Mouse (Mus musculus) retina, postnatal 7 days (tissue): ENCODE data around the gene Selenon.
A peak's percentile ranks its signal among the peaks of the same experiment; 100 is the strongest.

Experiments used
- DNase-seq: peaks from one replicate; pipeline ENCODE4 v3.0.0-alpha.2; 2012; ENCODE audit warnings: low read depth, low spot score

Selenon gene

DNA sequence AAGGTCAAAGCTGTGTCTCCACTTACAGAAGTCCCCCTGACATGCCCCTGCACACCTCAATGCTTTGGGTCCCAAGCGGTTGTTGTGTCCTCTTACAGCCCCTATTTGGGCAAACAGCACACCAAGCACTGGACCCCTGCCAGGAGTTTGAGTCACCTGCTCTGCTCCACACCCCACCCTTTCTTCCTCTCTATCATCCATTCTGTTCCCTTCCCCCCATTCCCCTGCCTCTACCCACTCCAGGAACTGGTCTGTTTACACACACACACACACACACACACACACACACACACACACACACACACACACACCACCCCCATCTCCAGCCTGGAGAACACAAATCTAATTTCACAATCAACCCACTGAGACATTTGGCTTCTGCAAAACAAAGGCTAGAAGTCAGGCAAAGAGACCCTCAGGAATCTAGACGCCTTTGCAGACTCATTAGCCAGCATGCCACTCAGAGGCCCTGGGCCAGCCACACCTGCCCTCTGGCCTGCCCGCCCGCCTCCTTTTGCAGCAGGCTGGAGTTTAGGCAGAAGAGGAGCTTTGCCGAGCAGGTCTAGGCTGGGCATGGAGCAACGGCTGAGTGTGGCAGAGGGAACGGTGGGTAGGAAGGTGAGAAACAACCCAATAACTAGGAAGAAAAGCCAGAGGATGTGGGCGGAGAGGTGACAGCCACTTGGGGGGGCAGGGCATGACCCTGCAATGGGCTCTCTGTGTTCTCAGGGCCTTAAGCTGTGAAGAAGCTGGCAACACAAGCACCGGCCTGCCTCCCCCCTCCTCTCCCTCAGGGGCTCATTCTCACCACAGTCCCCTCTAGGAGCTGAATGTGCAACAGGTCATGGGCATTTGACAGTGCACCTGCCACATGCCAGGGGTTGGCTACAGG, 4.9 kb downstream of the Selenon start:
- no peak for DNase-seq

DNA sequence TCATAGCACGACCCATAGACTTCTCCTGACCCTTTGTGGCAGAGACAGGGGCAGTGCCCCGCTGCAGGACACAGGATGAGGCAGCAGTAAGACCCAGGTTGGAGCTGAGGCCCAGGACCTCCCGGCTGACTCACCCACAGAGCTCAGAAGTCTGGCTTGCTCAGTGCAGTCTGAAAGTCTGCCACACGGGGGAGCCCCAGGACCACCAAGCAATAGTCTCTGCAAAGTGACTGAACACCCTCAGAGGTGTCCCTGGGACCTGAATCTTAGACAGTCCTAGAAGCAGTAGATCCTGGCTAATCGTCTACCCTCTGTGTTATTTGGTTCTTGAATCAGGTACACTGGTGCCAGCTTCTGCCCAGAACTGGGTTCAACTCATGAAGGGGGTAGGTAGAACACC, 8.7 kb downstream of the Selenon start:
- DNase-seq, result peak; percentile 83

DNA sequence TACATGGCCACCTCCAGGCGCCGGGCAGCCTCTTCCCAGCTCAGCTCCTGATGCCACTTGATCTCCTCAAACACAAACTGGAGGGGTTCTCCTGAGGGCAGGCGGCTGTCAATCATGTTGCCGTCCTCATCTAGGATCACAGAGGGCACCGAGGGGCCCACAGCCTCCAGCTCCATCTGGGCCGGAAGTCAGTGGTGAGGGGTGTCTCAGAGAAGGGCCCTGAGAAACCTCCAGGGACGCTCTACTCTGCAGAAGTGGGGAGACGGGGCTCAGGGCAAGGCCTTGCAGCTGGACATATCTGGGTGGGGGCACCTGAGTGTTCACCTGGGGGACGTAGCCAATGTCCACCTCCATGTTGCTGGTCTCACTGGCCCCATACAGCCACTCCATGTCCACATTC, 9.2 kb downstream of the Selenon start:
- no peak for DNase-seq

DNA sequence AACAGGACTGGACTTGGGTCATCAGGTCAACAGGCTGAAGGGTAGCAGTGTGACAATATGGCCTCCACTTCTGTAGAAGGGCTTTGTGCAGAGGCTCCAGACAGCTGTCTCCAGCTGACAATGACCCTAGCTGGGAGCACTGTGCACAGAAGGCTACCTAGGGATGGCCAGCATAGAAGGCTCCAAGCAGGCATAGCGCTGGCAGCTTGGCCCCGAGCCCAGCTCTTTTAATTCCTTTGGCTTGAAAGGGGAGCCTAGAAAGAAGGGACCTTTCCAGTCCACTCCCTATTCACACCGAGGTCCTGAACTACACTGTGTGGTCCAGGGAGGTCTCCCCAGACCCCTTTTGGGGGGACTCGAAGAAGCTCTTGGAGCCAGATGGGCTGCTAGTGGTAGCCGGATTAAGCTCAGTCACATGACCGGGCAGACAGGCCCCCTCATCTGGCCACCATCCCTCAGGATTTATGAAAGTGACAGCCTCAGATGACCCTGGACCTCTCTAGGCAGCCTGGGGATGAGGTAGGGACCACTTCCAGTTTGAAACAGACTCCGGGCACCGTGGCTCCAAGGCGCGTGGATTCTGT, 12.9 kb downstream of the Selenon start:
- no peak for DNase-seq

DNA sequence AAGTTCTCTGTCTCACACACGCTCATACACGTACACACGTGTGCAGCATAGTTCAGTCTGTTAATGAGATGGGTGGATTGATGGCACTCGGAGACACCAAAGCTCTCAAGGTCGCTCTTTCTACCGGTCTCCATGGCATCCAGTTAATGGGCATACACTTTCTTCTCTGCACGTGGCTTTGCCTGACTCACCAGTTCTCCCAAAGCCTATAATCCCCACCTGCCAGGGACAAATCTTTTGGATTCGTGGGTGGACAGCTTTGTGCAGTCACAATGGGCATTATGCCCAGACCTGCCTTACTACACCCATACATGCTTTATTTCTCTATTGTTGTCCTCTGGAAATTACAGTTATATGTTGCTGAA, 16.2 kb downstream of the Selenon start:
- no peak for DNase-seq

DNA sequence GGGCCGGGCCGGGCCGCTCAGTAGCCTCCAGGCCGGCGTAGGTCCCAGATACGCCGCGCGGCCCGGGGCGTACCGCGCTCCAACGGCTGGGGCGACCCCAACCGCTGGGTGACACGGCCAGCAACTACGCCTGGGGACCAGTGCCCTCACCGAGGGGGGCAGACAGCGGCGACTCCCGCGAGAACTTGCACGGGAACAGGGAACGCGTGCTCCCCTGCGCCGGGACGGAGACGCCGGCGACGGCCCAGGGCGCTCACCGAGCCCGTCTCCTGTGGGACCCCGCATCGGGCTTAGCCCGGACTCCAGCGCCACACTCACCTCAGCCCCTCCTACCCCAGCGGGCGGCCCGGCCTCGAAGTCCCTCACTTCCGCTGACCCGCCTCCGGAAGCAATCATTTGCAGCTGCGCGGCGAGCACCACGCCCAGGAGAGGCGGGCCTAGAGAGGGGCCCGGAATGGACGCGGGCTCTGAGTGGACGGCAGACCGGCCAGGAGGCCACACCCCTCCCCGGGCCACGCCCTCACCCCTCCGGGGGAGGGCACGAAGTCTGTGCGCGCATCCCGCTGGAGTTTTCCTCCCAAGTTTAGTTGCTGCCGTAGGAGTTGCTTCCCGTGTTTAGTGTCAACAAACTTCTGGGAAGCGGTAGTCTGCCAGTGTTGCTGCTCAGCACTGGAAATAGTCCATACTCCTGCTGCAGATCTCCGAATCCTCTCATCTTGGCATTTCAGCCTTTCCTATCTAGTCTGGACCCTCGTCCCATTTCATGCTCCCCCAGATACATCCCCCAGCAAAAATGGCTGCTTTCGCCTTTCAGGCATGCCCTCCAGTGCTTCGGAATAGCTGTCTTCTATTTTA, 16.8 kb downstream of the Selenon start, which contains the start of gene Mtfr1l:
Gene Mtfr1l (minus strand): TSS at position 456 of the 855 bp plus-strand sequence.
- peak; percentile 91 for DNase-seq

DNA sequence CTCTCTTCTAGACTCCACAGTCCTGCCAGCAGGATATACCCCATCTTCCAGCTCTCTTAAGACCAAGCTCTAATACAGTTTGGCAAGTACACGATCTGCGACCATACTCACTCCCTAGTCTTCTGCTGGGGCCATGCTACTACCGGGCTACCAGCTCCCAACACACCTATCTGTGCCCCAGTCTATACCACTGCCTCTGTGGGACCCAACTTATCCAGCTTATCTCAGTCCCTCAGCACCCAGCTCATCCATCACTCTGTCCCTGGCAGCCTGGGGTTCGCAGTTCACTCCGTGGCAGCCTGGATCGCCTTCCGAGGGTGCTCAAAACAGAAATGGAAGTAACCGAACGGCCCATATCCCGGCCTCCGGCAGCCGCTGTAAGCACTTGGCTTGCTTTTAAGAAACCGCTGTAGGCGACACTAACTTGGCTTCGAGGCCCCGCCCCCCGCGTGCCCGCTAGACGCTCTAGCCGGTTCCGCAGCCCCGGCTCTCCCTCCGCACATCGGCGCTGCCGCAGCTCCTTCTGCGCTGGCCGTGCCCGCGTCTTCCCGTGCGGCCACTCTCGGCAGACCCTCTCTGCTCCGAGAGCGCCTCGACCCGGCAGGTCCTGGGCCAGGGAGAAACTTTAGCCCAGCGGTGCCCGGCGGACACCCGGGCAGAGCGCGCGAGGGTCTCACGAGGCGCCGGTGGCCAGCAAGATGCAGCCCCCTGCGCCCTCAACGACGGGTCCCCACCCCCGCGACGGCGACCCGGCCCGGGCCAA, 17.7 kb downstream of the Selenon start:
- no peak for DNase-seq

DNA sequence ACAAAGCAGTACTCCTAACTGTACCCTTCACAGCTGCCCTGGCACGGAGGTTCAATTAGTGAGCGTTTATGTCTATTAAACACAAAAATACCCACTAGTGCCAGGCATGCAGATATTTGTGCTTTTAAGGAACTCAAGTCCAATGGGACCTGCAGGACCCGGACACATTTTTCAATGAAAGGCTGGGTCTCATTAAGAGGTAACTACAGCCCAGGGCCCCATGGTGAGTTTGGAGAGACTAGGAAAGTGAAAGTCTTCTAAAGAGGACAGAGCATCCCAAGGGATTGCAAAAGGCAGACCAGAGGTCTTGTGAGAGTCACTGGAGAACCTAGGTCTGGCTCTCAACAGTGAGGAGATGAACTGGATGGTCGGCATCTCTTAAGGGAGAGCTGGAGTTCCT, 18.5 kb downstream of the Selenon start:
- no peak for DNase-seq

DNA sequence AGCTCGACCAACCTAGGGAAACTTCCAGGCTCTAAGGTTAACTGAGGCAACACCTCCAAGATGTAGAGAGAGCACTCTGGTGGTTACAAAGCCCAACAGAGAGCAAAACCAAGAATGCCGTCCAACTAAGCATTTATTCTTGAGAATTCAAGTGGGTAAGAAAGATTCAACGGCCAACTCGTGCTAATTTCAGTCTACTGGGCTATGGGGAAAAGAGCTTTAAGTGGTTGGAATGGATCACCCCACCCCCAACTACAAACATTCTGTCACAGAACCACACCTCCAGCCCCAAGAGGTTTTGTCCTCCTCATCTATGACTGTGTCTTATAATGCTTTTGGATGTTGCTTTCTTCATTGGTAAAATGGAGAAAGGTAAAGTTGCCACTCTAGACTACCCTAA, 19.0 kb downstream of the Selenon start:
- no peak for DNase-seq

DNA sequence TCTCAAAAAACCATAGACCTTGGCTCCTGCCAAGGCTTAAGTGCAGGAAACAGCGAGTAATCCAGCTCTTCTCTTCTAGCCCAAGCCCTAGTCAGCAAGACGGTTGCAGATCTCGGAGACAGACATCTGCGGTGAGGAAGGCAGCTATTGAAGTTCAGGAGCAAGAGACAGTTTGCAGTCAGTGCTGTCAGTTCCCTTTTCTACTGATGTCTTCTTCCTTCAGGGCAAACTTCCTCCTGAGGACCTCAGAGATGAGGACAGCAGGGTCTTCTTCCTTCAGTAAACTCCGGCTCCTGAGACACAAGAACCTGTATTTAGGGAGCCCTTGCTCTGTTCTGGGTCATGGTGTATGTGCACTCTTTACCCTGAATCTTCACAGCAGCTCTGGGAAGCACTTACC, 25.7 kb downstream of the Selenon start:
- no peak for DNase-seq

DNA sequence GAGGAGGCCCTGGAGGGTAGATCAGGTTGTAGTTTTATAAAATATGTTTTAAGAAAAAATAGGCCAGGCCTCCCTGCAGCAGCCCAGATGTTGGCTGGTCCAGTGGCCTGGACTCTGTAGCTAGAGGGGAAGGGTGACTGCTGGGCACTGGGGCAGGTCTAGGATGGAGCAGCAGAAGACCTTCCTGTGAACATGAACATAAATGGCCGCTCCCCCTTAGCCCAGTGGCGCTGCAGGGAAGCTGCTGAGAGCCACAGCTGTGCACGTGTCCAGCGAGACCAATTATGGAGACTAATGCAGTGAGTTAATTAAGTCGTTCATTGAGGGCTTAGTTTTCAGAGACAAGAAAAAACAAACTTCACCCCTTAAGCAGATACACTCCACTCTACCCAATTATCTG, 26.2 kb downstream of the Selenon start:
- no peak for DNase-seq

DNA sequence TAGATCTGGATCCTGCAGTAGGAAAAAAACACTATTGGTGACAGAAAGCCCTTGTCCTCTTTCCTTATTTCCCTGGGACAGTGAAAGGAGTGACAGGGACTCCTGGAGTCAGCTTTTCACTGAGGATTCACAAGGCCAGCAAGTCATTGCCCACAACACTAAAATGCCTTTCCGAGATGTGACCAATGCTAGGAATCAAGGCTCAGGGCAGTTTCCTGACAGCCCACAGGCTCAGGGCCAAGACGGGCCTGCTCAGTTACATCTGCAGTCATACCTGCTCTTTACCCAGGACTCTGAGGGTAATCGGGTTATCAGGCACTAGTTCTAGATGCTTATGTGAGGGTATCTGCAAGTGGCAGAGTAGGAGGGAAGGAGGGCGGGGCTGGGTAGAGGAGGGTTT, 28.5 kb downstream of the Selenon start:
- DNase-seq, result no peak

DNA sequence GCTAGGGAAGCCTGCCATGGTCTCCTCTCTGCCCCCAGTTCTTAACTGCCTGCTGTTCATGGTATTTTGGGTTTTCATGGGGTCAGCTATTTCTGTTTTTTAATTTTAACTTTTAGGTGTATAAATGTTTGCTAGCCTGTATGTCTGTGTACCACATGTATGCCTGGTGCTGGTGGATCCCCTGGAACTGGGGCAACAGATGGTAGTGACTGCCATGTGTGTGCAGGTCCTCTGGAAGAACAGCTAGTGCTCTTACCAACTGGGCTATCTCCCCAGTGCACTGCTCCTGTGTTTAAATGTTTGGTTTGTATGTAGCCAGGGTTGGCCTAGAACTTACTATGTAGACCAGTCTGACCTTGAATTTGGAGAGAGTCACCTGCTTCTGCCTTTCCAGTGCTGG, 32.7 kb downstream of the Selenon start:
- no peak for DNase-seq

DNA sequence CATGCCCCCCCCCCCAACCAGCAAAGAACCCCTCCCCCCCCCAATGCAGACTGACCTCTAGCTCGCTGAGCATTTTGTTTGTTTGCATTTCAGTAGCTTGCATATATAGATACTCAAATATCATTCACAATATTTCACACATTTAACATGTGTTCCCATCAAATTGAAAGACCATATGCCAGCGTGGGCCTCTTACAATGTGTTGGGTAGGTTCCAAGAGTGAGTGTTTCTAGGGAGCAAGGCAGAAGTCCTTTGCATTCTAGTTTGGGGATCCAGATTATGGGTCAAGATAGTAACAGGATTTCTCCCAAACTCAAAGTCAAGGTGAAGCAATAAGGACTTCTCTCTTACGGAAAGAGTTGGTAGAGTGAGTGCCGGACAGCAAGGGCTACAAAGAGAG, 33.4 kb downstream of the Selenon start:
- no peak for DNase-seq

DNA sequence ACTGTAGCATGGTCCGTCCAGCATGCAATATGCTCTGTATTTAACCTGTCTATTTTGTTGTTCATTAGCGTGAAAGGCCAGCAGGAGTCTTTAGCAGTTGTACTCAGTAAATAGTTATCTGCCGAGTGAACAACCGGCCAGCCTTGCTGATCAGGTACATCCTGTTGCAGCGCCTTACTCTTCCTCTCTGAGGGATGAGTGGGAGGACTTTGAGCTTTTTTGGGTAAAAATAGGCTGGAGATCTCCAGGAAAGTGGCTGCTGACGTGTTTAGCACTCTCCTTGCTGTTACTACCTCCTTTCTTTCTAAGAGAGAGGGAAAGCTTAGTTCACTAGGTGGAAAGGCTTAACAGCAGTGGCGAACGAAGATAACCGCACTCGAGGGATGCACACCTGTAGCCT, 34.2 kb downstream of the Selenon start:
- DNase-seq, result no peak

DNA sequence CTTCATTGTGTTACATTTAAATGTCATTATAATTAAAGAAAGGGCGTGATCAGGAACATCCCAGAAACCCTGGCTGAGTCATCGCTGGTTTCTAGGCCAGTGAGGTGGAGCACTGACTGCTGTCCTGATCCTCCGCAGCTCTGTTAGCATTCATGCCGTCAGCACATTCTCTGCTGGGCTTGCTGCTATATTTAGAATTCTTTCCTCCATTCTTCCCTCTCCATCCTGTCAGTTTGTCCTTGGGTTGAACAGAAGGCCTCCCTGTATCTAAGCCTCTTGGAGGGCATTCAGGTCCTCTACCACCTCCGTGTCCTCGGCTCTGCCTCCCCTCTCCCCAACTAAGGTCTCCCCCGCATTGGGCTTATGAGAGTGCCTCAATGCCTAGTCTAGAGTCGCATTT, 35.0 kb downstream of the Selenon start:
- no peak for DNase-seq

DNA sequence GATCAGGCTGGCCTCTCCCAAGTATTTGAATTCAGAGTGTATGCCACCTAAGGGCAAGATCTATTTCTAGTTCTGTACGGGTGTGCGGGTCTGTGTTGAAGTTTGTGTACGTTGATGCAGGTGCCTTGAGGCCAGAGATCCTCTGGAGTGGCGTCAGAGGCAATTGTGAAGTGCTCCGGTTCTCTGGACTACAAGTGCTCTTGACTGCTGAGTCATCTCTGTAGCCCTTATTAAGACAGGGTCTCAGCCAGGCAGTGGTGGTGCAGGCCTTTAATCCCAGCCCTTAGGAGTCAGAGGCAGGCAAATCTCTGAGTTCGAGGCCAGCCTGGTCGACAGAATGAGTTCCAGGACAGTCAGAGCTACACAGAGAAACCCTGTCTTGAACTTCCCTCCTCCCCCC, 36.4 kb downstream of the Selenon start:
- DNase-seq, result no peak

DNA sequence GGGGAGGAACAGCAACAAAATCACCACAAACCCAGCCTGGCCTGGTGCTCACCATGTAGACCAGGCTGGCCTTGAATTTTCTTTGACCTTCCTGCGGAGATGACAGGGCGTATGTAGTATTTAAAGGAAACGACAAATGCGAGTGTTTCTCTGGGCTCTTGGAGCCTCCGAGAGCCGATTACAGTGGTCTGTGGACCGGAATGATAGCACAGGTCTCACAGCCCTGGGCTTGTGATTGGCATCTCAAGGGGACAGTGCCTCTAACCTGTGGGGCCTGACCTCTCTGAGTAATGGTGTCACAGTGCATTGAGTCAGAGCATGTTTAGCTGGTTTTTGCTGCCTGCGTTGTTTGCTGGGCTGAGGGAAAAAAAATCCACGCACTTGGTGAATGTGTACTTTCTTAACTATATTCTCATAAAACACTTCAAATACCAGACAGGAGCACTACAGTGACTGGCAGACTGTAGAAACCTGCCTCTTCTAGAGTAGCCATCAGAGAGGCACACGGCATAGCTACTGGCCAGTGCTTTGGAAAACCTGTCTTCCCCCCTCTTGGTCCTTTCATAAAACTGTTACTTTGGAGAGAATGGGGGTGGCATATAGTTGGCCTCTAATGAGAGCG, 37.5 kb downstream of the Selenon start:
- no peak for DNase-seq

DNA sequence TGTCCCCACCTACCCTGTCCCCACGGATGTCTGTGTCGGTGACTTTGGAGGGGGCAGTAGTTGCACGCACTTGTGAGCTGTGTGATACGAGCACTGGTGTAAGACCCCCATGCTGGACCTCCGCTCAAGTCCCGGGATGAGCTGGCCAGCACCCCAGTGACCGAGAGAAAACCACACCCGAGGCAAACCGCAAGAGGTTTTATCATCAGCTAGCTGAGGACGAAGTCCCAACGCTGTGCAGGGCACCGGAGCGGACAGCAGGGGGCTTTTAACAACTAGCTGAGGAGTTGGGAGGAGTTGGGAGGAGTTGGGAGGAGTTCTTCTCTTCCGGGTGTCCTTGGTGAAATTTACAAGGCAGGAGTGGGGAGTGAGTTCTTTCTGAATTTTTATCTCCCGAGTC, 39.2 kb downstream of the Selenon start:
- DNase-seq, result no peak

DNA sequence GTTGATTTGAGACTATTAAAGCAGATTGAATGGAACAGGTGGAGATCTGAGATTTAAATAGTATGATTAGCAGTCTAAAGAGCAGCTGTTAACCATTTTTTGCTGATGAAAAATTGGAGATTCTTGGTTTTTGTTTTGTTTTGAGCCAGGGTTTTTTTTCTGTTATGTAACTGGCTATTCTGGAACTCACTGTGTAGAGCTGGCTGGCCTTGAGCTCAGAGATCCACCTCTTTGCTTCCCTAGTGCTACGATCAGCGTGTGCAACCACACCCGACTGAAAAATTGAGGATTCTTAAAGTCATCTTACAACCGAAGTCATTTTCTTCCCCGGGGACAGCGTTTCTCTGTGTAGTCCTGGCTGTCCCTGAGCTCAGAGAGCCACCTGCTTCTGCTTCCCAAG, 40.2 kb downstream of the Selenon start:
- DNase-seq, result no peak

DNA sequence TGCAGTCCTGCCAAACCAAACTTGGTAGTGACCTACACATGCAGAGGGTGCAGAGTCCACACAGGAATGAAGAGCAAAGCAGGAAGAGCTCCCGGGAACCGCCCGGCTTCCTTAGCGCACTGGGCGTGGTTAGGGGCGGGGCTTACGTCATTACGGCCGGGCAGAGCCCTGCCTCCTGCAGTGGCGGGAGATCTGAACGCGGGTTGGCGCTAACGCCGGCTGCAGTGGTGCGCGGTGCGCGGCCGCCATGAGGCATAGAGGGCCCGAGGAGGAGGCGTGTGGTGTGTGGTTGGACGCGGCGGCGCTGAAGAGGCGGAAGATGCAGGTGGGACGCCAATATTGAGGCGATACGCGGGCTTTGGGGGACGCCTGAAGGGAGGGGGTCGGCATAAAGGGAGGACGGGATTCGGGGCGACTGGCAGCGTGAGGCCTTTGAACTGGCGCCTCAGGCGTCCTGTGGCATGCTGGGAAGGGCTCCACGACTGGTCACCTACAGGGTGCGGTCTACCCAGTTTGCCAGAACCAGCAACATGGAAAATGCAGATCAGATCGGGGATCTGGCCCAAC, 41.0 kb downstream of the Selenon start, which contains the start of gene Aunip:
Gene Aunip (plus strand): TSS at position 155 of the 567 bp plus-strand sequence.
- DNase-seq, result peak; percentile 85
